Mouse (Mus musculus): ENCODE data around the gene Cit. TPM values are rescaled to one million over a fixed set of nuclear protein-coding genes. Genes with fewer than 3 reads are reported as not detected.

Cit gene
- total RNA-seq, 2 experiments from 2014 or later: 0.69 to 1.2 TPM

- DNase-seq: no peak
- intact Hi-C loops (cut with DNase I): no loop called here
Observed at GRCm38 (mm10) chr5:115997376-115997775, 152.3 kb downstream of the Cit start.

DNA sequence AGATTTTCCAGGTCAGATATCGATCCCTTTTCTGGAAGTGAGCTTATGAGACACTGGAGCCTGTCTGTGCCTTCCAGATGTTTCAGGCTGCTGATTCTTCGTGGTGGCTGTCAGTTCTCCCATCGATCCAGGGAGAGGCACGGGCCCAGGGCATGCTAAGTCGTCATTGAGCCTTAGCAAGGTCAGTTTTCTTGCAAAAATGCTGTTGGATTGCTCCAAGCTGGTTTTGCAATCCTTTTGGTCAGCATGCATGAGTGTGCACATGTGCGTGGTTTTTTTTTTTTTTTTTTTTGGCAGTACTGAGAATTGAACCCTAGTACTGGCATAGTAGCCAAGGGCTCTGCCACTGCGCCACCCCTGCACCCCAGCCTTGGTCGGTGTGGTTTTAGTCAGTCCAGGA is 158.1 kb downstream of the Cit start:
- no peak for DNase-seq
- intact Hi-C loops (cut with DNase I): loop anchor here (10.0 kb wide), 1 partner anchor 158 kb away; the partner anchor contains the start of gene Cit

GRCm38 (mm10) chr5:116003825-116004224 is 158.7 kb downstream of the Cit start:
- intact Hi-C loops (cut with DNase I): loop anchor here (10.0 kb wide), 1 partner anchor 159 kb away; the partner anchor contains the start of gene Cit
- DNase-seq: no peak

DNA sequence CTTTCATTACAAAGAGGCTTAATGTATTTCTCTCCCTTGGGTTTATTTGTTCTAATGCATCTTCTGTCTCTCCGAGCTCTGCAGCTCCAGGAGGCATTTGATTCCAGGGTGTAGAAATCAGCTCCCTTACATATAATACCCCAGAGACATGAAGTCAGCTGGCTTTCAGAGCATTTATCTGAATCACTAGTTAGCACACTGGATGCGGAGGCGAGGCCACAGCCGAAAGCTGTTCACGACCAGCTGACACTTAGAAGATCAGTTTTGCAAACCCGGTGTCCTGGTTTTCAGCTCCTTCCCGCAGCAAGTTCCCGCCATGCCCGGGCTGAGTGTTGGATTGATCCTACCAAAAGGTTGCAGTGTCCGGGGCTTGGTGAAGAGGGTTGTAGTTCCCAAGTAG is 159.2 kb downstream of the Cit start:
- no peak for DNase-seq
- intact Hi-C loops (cut with DNase I): loop anchor here (10.0 kb wide), 1 partner anchor 159 kb away; the partner anchor contains the start of gene Cit

- intact Hi-C loops (cut with DNase I): loop anchor here (10.0 kb wide), 1 partner anchor 162 kb away; the partner anchor contains the start of gene Cit
- no peak for DNase-seq
Observed at GRCm38 (mm10) chr5:116006324-116007099, 161.4 kb downstream of the Cit start.

GRCm38 (mm10) chr5:116007723-116008122 is 162.6 kb downstream of the Cit start:
- intact Hi-C loops (cut with DNase I): loop anchor here (10.0 kb wide), 1 partner anchor 163 kb away; the partner anchor contains the start of gene Cit
- no peak for DNase-seq

- DNase-seq: no peak
- intact Hi-C loops (cut with DNase I): loop anchor here (10.0 kb wide), 1 partner anchor 164 kb away; the partner anchor contains the start of gene Cit
Observed at GRCm38 (mm10) chr5:116009091-116009851, 164.2 kb downstream of the Cit start.

DNA sequence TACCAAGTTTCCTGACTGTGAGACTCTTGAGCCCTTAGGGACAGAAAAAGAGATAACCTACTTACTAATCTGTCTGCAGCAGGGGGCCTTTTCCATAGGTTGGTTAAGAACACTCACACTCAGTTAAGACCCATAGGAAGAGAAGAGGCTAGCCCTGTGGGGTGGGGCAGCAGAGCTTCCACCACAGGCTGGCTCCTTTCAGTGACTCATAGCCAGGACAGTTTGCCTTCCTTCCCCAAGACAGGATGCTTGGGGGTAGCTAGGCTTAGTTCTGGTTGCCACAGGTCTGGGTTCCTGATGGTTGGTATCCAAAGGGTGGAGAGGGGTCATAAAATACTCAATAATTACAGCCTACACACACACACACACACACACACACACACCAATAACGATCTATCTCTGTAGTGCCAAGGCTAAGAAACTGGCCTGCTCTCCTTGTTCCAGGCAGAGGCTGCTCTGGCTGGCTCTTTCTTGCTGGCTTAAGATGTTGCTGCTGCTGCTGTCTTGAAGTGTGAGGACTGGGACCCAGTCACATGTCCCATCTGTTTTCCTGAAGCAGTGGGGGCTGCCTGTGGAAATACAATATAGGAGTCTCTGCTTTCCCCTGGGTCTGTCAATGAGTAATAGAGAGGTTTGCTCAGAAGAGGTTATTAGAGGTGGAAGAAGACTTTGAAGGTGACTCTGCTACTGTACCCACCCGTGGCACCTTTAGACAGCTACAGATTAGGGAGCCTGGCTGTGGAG is 165.0 kb downstream of the Cit start:
- no peak for DNase-seq
- intact Hi-C loops (cut with DNase I): loop anchor here (10.0 kb wide), 1 partner anchor 165 kb away; the partner anchor contains the start of gene Cit

- no peak for DNase-seq
- intact Hi-C loops (cut with DNase I): no loop called here
Observed at GRCm38 (mm10) chr5:116011700-116012099, 166.6 kb downstream of the Cit start.

DNA sequence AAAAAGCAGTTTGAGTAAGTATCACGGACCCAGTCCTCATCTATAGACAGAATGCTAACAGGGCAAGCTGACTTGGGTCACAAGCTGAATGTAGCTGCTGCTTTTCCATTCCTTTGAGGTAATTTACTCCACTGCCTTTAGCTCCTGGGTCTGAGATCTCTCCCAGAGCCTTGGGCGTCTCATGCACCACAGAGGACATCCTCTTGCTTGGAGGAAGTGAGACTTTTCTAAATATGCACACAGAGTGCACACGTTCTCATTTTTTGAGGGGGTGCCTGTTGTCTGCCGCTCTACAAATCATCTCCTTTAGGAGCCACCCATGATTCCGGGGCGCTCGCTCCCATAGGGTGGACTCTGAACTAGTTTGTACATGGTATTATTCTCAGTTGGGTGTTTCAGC is 167.4 kb downstream of the Cit start:
- DNase-seq: no peak
- intact Hi-C loops (cut with DNase I): no loop called here

- intact Hi-C loops (cut with DNase I): no loop called here
- no peak for DNase-seq
Observed at GRCm38 (mm10) chr5:116013821-116014220, 168.7 kb downstream of the Cit start.

DNA sequence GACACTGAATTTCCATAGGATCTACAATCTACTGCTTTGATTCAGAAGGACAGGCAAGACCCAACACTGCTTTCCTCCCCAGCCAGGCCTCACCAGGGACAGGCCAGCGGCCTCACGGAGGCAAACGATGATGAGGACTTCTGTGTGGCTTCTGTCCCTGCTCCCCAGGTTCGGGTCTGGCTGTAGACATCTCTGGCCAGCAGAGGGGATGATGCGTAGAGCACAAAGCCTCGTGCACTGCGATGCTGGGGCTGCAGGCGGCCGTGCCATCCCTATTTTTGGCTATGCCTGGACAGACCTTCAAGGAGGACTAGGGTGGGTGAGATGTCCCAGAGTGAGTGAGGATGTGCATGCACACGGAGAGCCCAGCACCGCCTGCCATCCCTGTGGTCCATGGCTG is 169.2 kb downstream of the Cit start:
- DNase-seq: no peak

DNA sequence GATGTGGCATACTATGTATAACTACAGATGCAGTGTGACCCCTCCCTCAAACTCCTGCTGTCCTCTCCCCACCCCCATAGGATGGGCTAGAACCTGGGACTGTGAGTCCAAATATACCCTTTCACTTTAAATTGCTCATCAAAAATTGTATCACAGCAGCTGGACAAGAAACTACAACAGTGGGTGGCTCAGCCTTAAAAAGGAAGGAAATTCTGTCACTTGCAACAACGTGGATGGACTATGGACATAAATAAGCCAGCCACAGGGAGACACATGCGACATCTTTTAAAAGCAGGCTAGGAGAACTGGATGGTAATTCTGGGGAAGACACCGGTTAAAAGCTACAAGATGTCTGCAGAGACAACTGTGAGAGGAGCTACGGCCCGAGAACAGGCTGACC is 171.5 kb downstream of the Cit start:
- intact Hi-C loops (cut with DNase I): no loop called here
- DNase-seq: no peak

More for the DNA sequence above, 169.2 kb downstream of the Cit start:
- intact Hi-C loops (cut with DNase I): no loop called here

GRCm38 (mm10) chr5:116017391-116017790 is 172.3 kb downstream of the Cit start:
- no peak for DNase-seq
- intact Hi-C loops (cut with DNase I): no loop called here

DNA sequence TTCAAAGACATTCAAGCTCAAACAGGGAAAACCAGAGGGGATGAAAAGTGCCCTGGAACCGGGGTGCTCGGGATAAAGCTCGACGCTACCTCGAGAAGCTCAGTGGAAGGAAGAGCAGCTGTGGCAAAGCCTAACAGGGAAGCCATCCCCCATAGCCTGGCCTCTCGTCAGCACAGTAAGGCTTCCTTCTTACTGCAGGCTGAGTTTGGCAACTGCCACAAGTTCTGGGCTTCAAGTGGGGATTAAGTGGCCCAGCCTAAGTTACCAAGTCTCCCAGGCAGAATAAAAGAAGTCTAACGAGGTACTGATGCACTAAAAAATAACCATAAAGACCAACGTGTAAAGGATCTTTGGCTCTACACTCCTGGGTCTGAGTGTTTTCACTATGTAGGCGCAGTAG is 173.1 kb downstream of the Cit start:
- intact Hi-C loops (cut with DNase I): no loop called here
- no peak for DNase-seq

GRCm38 (mm10) chr5:116018784-116019183 is 173.7 kb downstream of the Cit start:
- intact Hi-C loops (cut with DNase I): no loop called here
- DNase-seq: no peak

DNA sequence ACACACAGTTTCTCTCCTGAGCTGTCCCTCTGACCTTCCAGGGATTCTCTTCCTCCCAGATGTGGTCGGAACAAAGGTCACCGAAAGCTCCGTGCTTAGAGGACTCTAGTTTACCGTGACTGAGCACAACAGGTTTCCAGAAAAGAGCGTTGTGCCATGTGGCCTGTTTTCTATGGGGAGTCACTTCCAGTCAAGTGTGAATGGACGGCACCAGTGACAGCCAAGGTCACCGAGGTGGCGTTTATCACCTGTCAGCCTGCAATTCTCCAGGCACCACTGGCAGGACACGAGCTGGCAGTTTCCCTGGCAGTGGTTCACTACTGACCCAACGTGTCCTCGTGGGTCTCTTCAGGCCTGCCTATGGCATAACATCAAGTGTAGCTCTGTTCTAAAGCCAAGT is 174.3 kb downstream of the Cit start:
- DNase-seq: no peak
- intact Hi-C loops (cut with DNase I): no loop called here

DNA sequence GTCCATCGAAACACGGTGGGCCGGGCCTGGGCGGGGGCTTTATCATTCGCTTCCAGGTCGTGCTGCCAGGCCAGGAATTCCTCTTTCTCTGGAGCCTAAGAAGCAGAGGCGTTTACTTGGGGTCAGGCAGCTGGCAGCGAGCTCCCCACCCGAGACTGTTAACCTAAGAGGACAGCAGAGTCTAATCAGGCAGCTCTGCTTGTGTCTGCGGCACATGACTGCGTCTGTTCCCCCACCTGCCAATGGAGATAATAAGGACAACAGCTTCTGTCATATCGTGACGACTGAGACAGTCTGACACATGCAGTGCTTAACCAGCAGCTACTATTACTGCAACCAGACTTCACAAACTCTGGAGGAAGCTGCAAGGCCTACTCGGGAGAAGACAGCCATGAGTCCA is 176.5 kb downstream of the Cit start:
- no peak for DNase-seq
- intact Hi-C loops (cut with DNase I): loop anchor here (10.0 kb wide), 1 partner anchor 453 kb away; no protein-coding TSS in a partner anchor

- DNase-seq: no peak
- intact Hi-C loops (cut with DNase I): loop anchor here (10.0 kb wide), 1 partner anchor 453 kb away; no protein-coding TSS in a partner anchor
Observed at GRCm38 (mm10) chr5:116022131-116022530, 177.1 kb downstream of the Cit start.

DNA sequence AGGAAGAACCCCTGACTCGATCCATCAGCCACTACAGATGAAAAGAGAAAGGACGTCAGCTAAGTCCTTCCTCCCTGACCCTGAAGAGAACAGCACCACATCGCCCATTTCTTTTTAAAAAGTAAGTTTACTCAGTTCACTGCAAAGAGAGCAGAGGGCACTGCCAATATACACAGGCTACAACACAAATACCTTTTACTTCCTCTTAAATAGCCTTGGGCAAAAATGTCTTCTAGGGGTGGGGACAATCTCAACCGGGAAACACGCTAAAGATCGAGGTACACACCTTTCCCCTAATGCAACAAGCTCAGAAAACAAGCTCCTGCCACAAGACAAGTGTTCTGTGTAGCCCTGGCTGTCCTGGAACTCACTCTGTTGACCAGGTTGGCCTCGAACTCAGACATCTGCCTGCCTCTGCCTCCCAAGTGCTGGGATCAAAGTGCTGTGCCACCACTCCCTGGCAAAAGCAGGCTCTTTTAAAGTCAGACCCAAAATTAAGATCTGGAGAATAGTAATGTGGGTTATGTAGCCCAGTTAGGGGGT is 177.7 kb downstream of the Cit start:
- DNase-seq: no peak
- intact Hi-C loops (cut with DNase I): loop anchor here (10.0 kb wide), 1 partner anchor 452 kb away; no protein-coding TSS in a partner anchor

Data from gastrocnemius, postnatal 36 days (tissue).